Mouse (Mus musculus): Measurements from ENCODE around the gene Bicral. TPM values are rescaled to one million over a fixed set of nuclear protein-coding genes. Genes with fewer than 3 reads are reported as not detected.
"Not testable (repeated sequence)": the region's sequence is repeated elsewhere in the genome, so short reads cannot be mapped to it uniquely, and the experiment has no call there.

Gene Bicral
- polyA plus RNA-seq, 1 experiment from 2014 or later, result 5.6 TPM

- DNase-seq (ENCODE audit: low spot score), result no peak
Measured at GRCm38 (mm10) chr17:46875626-46876025, 17.3 kb upstream of the Bicral start.

GRCm38 (mm10) chr17:46874133-46874532, 15.9 kb upstream of the Bicral start:
- no peak for DNase-seq (ENCODE audit: low spot score)

- DNase-seq (ENCODE audit: low spot score), result no peak
Measured at GRCm38 (mm10) chr17:46872806-46873205, 14.5 kb upstream of the Bicral start.

GRCm38 (mm10) chr17:46870913-46871312, 12.6 kb upstream of the Bicral start:
- peak; percentile 28 for DNase-seq (ENCODE audit: low spot score)

GRCm38 (mm10) chr17:46870204-46870798, 12.0 kb upstream of the Bicral start:
- peak; percentile 66 for DNase-seq (ENCODE audit: low spot score)

- DNase-seq (ENCODE audit: low spot score), result no peak
Measured at GRCm38 (mm10) chr17:46866836-46867235, 8.6 kb upstream of the Bicral start.

- no peak for DNase-seq (ENCODE audit: low spot score)
Measured at GRCm38 (mm10) chr17:46864566-46865195, 6.4 kb upstream of the Bicral start.

GRCm38 (mm10) chr17:46860120-46860519, 1.8 kb upstream of the Bicral start:
- no peak for DNase-seq (ENCODE audit: low spot score)

- DNase-seq (ENCODE audit: low spot score), result peak; percentile 29
Measured at GRCm38 (mm10) chr17:46858749-46859444, 615 bp upstream of the Bicral start.

GRCm38 (mm10) chr17:46857361-46857902, 850 bp downstream of the Bicral start:
- DNase-seq (ENCODE audit: low spot score), result peak; percentile 51

- peak; percentile 66 for DNase-seq (ENCODE audit: low spot score)
Measured at GRCm38 (mm10) chr17:46856471-46857360, 1.6 kb downstream of the Bicral start.

GRCm38 (mm10) chr17:46856107-46856388, 2.2 kb downstream of the Bicral start:
- no peak for DNase-seq (ENCODE audit: low spot score)

GRCm38 (mm10) chr17:46855328-46856106, 2.8 kb downstream of the Bicral start:
- DNase-seq (ENCODE audit: low spot score), result no peak

GRCm38 (mm10) chr17:46854640-46855110, 3.6 kb downstream of the Bicral start:
- no peak for DNase-seq (ENCODE audit: low spot score)

- no peak for DNase-seq (ENCODE audit: low spot score)
Measured at GRCm38 (mm10) chr17:46854096-46854495, 4.2 kb downstream of the Bicral start.

- DNase-seq (ENCODE audit: low spot score), result peak; percentile 29
Measured at GRCm38 (mm10) chr17:46853281-46853680, 5.0 kb downstream of the Bicral start.

- DNase-seq (ENCODE audit: low spot score), result peak; percentile 51
Measured at GRCm38 (mm10) chr17:46852725-46853124, 5.6 kb downstream of the Bicral start.

GRCm38 (mm10) chr17:46847206-46847605, 11.1 kb downstream of the Bicral start:
- no peak for DNase-seq (ENCODE audit: low spot score)

GRCm38 (mm10) chr17:46846573-46846972, 11.7 kb downstream of the Bicral start:
- DNase-seq (ENCODE audit: low spot score), result not testable (repeated sequence)

- DNase-seq (ENCODE audit: low spot score), result no peak
Measured at GRCm38 (mm10) chr17:46845262-46845661, 13.0 kb downstream of the Bicral start.

GRCm38 (mm10) chr17:46844811-46845210, 13.5 kb downstream of the Bicral start:
- DNase-seq (ENCODE audit: low spot score), result no peak
